Mouse (Mus musculus) bone marrow, adult 2 months (tissue): ENCODE results near the gene 9130023H24Rik. TPM values are rescaled to one million over a fixed set of nuclear protein-coding genes. Genes with fewer than 3 reads are reported as not detected.

Experiments used
- H3K27ac ChIP-seq: fragments of 200-500 bp; 2 replicates; pipeline ENCODE4 v1.5.1; 2012; ENCODE audit warnings: low read depth, mild to moderate bottlenecking, control low read depth, inconsistent platforms, low read length; ENCODE audit not compliant: control insufficient read depth, poor library complexity, insufficient read depth
- H3K4me1 ChIP-seq: fragments of 200-500 bp; 2 replicates; pipeline ENCODE4 v1.6.1; 2011; ENCODE audit warnings: low read length; ENCODE audit not compliant: control insufficient read depth, insufficient read depth
- H3K4me3 ChIP-seq: fragments of 200-500 bp; replicated peaks from 2 replicates; pipeline ENCODE3; 2011; ENCODE audit warnings: mild to moderate bottlenecking, low read depth, low read length, control low read depth; ENCODE audit not compliant: control insufficient read depth
- CTCF ChIP-seq: fragments of 200-500 bp; IDR thresholded peaks from 2 replicates; pipeline ENCODE4 v1.5.1; 2011; ENCODE audit warnings: low read length, control low read depth; ENCODE audit not compliant: control insufficient read depth, insufficient read depth
- POLR2A ChIP-seq: fragments of 200-500 bp; IDR thresholded peaks from 2 replicates; pipeline ENCODE4 v1.6.1; 2011; ENCODE audit warnings: low read depth, mild to moderate bottlenecking, control low read depth, low read length, borderline replicate concordance; ENCODE audit not compliant: control insufficient read depth
- WGBS: fragments of 180-500 bp; shearing (Covaris S2); methylation state at CpG from one replicate; pipeline ENCODE4 v1.1.7; 2018; 5-methylcytosine and 5-hydroxymethylcytosine counted together
- polyA plus RNA-seq: library from polyadenylated mRNA; stranded (reverse); fragments of >200 nt; gene quantifications from 2 replicates; pipeline ENCODE4 v1.2.4, GENCODE M21; 2011; ENCODE audit warnings: low replicate concordance; ENCODE audit not compliant: missing spikeins, insufficient read depth, insufficient read length

Gene 9130023H24Rik
- polyA plus RNA-seq, 1 experiment = 4.7 TPM

GRCm38 (mm10) chr7:128251946-128252345 lies 14.1 kb upstream of the 9130023H24Rik start:
- no peak overlapping the region for H3K4me3 ChIP-seq
- WGBS = 23% methylated on average over 12 of the region's 12 CpGs
- TF ChIP-seq CTCF (no peak), POLR2A (no peak)

GRCm38 (mm10) chr7:128249998-128250397 lies 12.2 kb upstream of the 9130023H24Rik start:
- Histone ChIP-seq H3K4me1 (peaks cover 2% of the 10 kb centered on the region), H3K27ac (no peak overlapping the region), H3K4me3 (no peak overlapping the region)
- TF ChIP-seq CTCF = no peak
- TF ChIP-seq POLR2A = no peak
- 79% methylated on average over 5 of the region's 5 CpGs for WGBS

More at GRCm38 (mm10) chr7:128251946-128252345, 14.1 kb upstream of the 9130023H24Rik start:
- peaks cover 2% of the 10 kb centered on the region for H3K4me1 ChIP-seq
- no peak overlapping the region for H3K27ac ChIP-seq

DNA sequence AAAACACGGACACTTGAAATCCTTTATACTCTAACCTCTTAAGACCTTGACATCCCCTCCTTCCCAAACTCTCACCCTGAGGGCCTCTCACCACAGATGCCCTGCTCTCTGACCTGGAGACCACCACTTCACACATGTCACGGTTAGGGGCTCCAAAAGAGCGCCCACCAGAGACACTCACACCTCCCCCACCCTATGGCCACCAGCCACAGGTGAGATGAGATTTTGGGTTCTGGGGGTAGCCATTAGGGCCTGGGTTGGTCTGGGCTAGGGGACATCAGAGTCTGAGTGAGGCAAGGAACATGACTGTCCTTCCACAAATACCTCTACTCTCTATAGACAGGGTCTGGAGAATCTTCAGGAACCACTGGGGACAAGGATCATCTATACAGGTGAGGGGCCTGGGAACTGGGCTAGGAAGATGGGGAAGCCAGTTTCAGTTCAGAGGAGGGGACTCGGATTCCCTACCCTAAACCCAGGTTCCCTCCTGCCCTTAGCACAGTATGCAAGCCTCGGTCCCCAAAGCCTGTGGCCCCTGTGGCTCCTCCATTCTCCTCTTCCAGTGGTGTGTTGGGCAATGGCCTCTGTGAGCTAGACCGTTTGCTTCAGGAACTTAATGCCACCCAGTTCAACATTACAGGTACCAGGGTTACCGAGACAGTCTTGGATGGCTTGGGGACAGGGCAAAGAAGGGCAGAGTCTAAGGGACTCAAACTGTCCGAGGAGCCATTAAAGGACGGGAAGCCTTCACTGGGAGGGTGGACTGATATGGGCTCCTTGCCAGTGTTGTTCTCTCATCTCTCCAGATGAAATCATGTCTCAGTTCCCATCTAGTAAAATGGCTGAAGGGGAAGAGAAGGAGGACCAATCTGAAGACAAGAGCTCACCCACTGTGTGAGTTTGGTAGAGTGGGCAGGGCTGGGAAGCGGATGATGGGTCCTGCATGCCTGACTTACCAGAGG lies 10.5 kb upstream of the 9130023H24Rik start:
- TF ChIP-seq POLR2A = no peak
- TF ChIP-seq CTCF = no peak
- no peak overlapping the region for H3K27ac ChIP-seq
- WGBS = 80% methylated on average over 10 of the region's 10 CpGs
- H3K4me3 ChIP-seq = no peak overlapping the region
- peaks cover 2% of the 10 kb centered on the region for H3K4me1 ChIP-seq

DNA sequence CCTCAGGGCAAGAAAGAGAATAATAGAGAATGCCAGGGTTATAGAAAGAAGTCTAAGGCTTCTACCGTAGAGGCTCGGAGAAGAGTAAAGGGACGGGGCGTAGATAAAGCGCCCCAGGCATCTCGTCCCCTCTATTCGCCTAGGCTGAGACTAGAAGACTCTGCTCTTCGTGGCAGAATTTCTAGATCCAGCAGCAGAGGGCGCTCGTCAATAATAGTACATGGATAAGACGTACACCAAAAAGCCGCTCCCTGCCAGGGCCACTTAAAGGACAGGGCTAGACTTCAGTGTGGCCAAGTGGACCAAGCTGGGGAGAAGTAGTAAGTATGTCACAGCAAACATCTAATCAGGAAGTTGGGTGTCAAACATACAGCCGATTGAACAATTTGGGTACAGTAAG lies 9.6 kb upstream of the 9130023H24Rik start:
- H3K4me1 ChIP-seq = peaks cover 2% of the 10 kb centered on the region
- 9% methylated on average over 13 of the region's 13 CpGs for WGBS
- no peak for TF ChIP-seq POLR2A
- TF ChIP-seq CTCF = peak; percentile 53; the same call in 1 of the 2 replicates
- H3K27ac ChIP-seq = no peak overlapping the region
- no peak overlapping the region for H3K4me3 ChIP-seq

- peaks cover 2% of the 10 kb centered on the region for H3K4me1 ChIP-seq
- H3K27ac ChIP-seq = peak within 1 kb of the TSS; percentile 15; the same call in 1 of the 2 replicates
- peak within 1 kb of the TSS; percentile 16 for H3K4me3 ChIP-seq
- WGBS = 16% methylated on average over 30 of the region's 30 CpGs
- TF ChIP-seq POLR2A = no peak
- no peak for TF ChIP-seq CTCF
Observed at GRCm38 (mm10) chr7:128246496-128247391, 8.9 kb upstream of the 9130023H24Rik start, which contains the start of gene Tgfb1i1. Tgfb1i1 (plus strand) TSS chr7:128246812.

- TF ChIP-seq POLR2A = no peak
- no peak for TF ChIP-seq CTCF
- Histone ChIP-seq H3K27ac (no peak overlapping the region), H3K4me1 (peaks cover 2% of the 10 kb centered on the region), H3K4me3 (no peak overlapping the region)
- WGBS = 88% methylated on average over 4 of the region's 4 CpGs
Observed at GRCm38 (mm10) chr7:128245547-128245946, 7.7 kb upstream of the 9130023H24Rik start.

DNA sequence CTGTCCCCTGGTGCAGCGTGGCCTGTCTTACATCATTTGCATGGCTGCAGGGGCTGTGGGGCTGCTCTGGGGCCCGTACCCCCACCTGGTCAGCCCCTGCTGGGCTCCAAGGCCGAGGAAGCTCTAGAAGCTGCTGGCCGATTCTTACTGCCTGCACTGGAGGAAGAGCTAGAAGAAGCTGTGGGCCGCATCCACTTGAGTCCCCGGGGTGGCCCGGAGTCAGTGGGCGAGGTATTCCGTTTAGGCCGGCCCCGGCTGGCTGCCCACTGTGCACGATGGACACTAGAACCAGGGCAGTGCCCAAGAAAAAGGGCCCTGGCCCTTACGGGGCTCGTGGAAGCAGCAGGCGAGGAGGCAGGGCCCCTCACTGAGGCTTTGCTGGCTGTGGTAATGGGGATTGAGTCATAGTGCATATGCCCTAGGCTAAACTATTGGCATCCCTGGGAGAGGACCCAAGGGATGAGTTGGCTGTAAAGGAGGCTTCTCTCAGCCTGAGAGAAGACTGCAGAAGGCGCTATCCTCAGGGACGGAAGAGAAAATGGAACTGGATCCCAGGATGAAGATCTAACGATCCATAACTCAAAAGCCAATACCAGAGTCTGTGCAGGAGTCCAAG lies 6.7 kb upstream of the 9130023H24Rik start:
- 90% methylated on average over 18 of the region's 18 CpGs for WGBS
- no peaks in the 10 kb centered on the region for H3K4me1 ChIP-seq
- TF ChIP-seq POLR2A = no peak

More for the DNA sequence above, 6.7 kb upstream of the 9130023H24Rik start:
- H3K4me3 ChIP-seq = no peak overlapping the region
- no peak overlapping the region for H3K27ac ChIP-seq
